Mouse (Mus musculus) small intestine, adult 2 months (tissue): Measurements from ENCODE around the gene Slc2a4. TPM values are rescaled to one million over a fixed set of nuclear protein-coding genes. Genes with fewer than 3 reads are reported as not detected.

ENCODE experiments used
- H3K27ac ChIP-seq: fragments of 200-500 bp; 2 replicates; pipeline ENCODE4 v1.5.1; 2012; ENCODE audit warnings: low read depth, low read length, control low read depth, inconsistent platforms; ENCODE audit not compliant: insufficient read depth
- H3K27me3 ChIP-seq: fragments of 200-500 bp; 2 replicates; pipeline ENCODE4 v1.6.1; 2012; ENCODE audit warnings: mild to moderate bottlenecking, moderate library complexity, low read length, inconsistent platforms; ENCODE audit not compliant: control insufficient read depth, insufficient read depth
- H3K36me3 ChIP-seq: fragments of 200-500 bp; 2 replicates; pipeline ENCODE4 v1.6.1; 2012; ENCODE audit warnings: mild to moderate bottlenecking, low read length, control low read depth, inconsistent platforms; ENCODE audit not compliant: control insufficient read depth, insufficient read depth
- H3K4me1 ChIP-seq: fragments of 200-500 bp; 2 replicates; pipeline ENCODE4 v1.6.1; 2012; ENCODE audit warnings: low read length, inconsistent platforms, mixed read lengths; ENCODE audit not compliant: control insufficient read depth, insufficient read depth, insufficient read length
- H3K4me3 ChIP-seq: fragments of 200-500 bp; 2 replicates; pipeline ENCODE4 v1.5.1; 2012; ENCODE audit warnings: low read depth, mild to moderate bottlenecking, control low read depth, inconsistent platforms, low read length, moderate library complexity
- CTCF ChIP-seq: fragments of 200-500 bp; IDR thresholded peaks from 2 replicates; pipeline ENCODE4 v1.5.1; 2012; ENCODE audit warnings: low read depth, mild to moderate bottlenecking, control low read depth, inconsistent platforms, low read length, moderate library complexity, mixed read lengths; ENCODE audit not compliant: insufficient replicate concordance, insufficient read length; ENCODE audit errors: extremely low read depth
- POLR2A ChIP-seq: fragments of 200-500 bp; IDR thresholded peaks from 2 replicates; pipeline ENCODE4 v1.6.1; 2012; ENCODE audit warnings: low read depth, mild to moderate bottlenecking, control low read depth, inconsistent platforms, low read length, moderate library complexity
- WGBS: fragments of 180-500 bp; shearing (Covaris S2); methylation state at CpG from one replicate; pipeline ENCODE4 v1.1.7; 2018; 5-methylcytosine and 5-hydroxymethylcytosine counted together
- polyA plus RNA-seq: library from polyadenylated mRNA; depleted of rRNA; stranded (reverse); fragments of >200 nt; gene quantifications from 2 replicates; pipeline ENCODE4 v1.2.3, GENCODE M21; 2012

Slc2a4 gene
- polyA plus RNA-seq, 1 experiment = 11.2 TPM

DNA sequence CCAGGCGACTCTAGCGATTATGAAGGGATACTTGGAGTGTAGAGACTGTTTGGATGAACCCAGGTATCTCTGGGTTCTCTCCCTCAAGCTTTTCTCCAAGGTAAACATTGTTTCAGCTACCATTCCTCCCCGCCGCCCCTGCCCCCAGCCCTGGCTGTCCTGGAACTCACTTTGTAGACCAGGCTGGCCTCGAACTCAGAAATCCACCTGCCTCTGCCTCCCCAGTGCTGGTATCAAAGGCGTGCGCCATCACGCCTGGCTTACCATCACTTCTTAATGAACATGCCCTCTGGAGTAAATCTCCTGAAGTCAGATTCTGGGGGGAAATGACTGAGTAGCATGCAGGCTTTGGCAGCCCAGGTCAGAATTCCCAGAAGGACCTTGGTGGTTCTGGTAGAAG, 34.2 kb upstream of the Slc2a4 start, which contains the start of gene Elp5:
Elp5 (minus strand) TSS at position 293 of the 400 bp plus-strand sequence.
- Histone ChIP-seq H3K27ac (peak within 1 kb of the TSS; percentile 51), H3K4me3 (peak within 1 kb of the TSS; percentile 87), H3K27me3 (no peaks in the 10 kb centered on the region), H3K36me3 (peaks cover 26% of the 10 kb centered on the region), H3K4me1 (peaks cover 8% of the 10 kb centered on the region; the same call in 1 of the 2 replicates)
- TF ChIP-seq POLR2A (no peak), CTCF (no peak)
- 41% methylated on average over 8 of the region's 8 CpGs for WGBS

DNA sequence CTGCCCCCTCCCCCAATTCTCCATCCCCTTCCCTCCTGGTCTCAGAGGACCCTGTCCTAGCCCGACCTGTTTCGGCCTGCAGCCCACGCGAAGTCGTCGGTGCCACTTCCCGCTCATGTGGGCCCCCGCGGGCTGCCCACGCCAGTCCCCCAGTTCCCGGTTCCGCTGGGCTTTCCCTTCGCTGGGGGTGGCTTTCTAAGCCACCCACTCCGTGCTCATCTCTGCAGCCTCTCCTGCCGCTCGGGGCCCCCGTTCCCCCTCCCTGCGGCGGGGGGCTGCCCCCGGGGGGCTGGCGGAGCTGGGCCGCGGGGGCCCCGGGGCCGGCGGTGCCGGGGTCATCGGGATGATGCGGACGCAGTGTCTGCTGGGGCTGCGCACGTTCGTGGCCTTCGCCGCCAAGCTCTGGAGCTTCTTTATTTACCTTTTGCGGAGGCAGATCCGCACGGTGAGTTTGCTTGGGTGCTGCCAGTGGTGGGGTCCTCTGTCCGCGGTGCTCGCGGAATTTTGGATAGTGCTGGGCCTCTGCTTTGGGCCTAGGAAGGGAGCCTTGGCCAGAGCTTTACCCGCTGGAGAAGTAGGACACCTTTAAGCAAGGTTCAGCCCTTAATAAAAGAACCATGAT, 33.3 kb upstream of the Slc2a4 start, which contains the start of gene Ctdnep1:
Ctdnep1 (plus strand) TSS at position 16 of the 622 bp plus-strand sequence.
- H3K36me3 ChIP-seq = peaks cover 23% of the 10 kb centered on the region
- WGBS = under 1% methylated on average over 43 of the region's 43 CpGs
- TF ChIP-seq CTCF (no peak), POLR2A (no peak)
- H3K4me1 ChIP-seq = peaks cover 8% of the 10 kb centered on the region; the same call in 1 of the 2 replicates
- no peaks in the 10 kb centered on the region for H3K27me3 ChIP-seq
- peak within 1 kb of the TSS; percentile 87 for H3K4me3 ChIP-seq
- H3K27ac ChIP-seq = peak within 1 kb of the TSS; percentile 93

- Histone ChIP-seq H3K4me1 (peaks cover 8% of the 10 kb centered on the region; the same call in 1 of the 2 replicates), H3K27ac (peak overlapping the region; percentile 93)
Measured at GRCm38 (mm10) chr11:69980196-69981140, 32.5 kb upstream of the Slc2a4 start.

DNA sequence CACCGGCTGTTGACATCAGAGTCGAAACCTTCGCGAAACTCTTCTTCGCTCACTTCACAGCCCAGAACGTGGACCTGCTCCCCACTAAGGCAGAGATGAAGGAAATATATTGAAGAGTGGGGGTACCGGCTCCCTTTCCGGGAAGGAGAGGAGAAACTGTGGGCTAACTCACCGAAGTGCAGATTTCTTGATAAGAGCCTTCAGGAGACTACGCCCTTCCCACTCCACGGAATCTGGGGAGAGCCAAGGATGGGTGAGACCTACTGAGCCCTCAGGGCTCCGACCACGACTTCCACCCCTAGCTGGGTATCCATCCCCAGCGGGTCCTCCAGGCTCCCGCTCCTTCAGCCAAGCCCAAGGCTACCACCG, 31.8 kb upstream of the Slc2a4 start:
- Histone ChIP-seq H3K36me3 (peaks cover 16% of the 10 kb centered on the region), H3K27me3 (no peaks in the 10 kb centered on the region), H3K4me3 (peak overlapping the region; percentile 87), H3K27ac (peak overlapping the region; percentile 93), H3K4me1 (peaks cover 8% of the 10 kb centered on the region; the same call in 1 of the 2 replicates)
- WGBS = 1% methylated on average over 16 of the region's 16 CpGs
- TF ChIP-seq CTCF = no peak
- no peak for TF ChIP-seq POLR2A

More at GRCm38 (mm10) chr11:69980196-69981140, 32.5 kb upstream of the Slc2a4 start:
- Histone ChIP-seq H3K27me3 (no peaks in the 10 kb centered on the region), H3K4me3 (peak overlapping the region; percentile 87), H3K36me3 (peaks cover 20% of the 10 kb centered on the region)
- TF ChIP-seq POLR2A (peak; percentile 97), CTCF (no peak)
- under 1% methylated on average over 42 of the region's 60 CpGs for WGBS

DNA sequence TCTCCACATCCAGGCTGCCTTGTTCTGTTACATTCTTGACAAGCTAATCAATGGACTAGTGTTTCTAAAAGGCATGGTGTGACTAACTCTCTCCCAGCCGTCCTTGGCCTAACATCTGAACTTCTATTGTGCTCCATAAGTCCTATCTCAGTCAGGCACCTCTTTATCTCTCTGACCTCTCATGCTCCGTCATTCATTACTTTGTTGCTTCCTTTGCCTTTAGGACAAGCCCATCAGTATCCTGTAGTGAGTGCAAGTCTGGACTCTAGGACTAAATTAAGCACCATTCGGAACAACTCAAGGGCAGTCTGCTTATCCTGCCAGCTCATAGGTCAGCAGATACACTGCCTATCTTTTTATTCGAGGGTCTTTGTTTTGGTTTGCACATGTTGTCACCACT, 28.3 kb upstream of the Slc2a4 start:
- 77% methylated on average over 4 of the region's 4 CpGs for WGBS
- H3K27ac ChIP-seq = no peak overlapping the region
- TF ChIP-seq POLR2A (no peak), CTCF (no peak)
- H3K4me1 ChIP-seq = no peaks in the 10 kb centered on the region
- H3K4me3 ChIP-seq = no peak overlapping the region
- no peaks in the 10 kb centered on the region for H3K27me3 ChIP-seq
- peaks cover 28% of the 10 kb centered on the region for H3K36me3 ChIP-seq

- no peak for TF ChIP-seq CTCF
- TF ChIP-seq POLR2A = no peak
- WGBS = 95% methylated on average over 2 of the region's 2 CpGs
- no peaks in the 10 kb centered on the region for H3K27me3 ChIP-seq
Measured at GRCm38 (mm10) chr11:69974907-69975306, 26.9 kb upstream of the Slc2a4 start.

More at GRCm38 (mm10) chr11:69974907-69975306, 26.9 kb upstream of the Slc2a4 start:
- Histone ChIP-seq H3K4me3 (no peak overlapping the region), H3K27ac (no peak overlapping the region), H3K36me3 (peaks cover 31% of the 10 kb centered on the region), H3K4me1 (peaks cover 9% of the 10 kb centered on the region; the same call in 1 of the 2 replicates)
